Comparison of ENCODE assay signal across 8 mouse cellular contexts in the genomic region with DNA sequence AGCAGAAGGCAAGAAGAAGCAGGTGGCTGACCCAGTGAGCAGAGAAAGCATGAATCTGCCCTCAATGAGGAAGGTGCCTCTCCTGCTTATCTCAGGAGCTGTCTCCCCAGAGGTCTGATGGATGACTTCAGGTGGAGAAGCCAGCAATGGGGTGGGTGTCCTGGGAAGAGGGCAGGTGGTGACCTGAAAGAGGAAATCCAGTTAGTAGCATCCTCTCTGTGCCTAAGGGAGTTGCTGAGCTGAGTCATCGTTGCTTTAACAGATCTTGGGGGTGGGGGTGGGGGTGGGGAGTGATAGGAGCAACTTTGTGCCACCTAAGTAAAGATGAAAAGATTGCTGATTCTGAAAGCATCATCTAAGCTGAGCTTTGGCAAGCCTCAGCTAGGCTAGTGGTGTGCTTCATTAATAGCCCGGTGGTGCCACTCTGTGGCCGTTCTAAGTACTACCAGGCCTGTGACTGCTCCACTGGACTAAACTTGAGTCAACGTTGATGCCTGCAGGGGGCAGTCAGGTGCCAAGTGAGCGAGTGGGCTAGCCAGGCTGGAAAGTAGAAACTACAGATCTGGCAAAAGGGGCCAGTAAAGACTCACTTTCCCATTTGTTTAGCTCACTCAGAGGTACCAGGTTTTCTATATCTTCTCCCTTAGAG. TPM values are rescaled to one million over a fixed set of nuclear protein-coding genes. Genes with fewer than 3 reads are reported as not detected.
A peak's percentile ranks its signal among the peaks of the same experiment; 100 is the strongest.
DNase-seq lines count a peak whose midpoint lies in the region; ATAC-seq and TF ChIP-seq lines count a peak whose summit lies in the region.

No protein-coding gene starts in this region.

- H3K9me3 ChIP-seq in embryonic facial prominence, embryonic 15.5 days (replicated peaks): no peaks in the 10 kb centered on the region
- no peaks in the 10 kb centered on the region for H3K9me3 ChIP-seq in limb, embryonic 12.5 days
- no peaks in the 10 kb centered on the region for H3K9me3 ChIP-seq in midbrain, embryonic 16.5 days (replicated peaks; ENCODE audit: control insufficient read depth, low read length, poor library complexity, severe bottlenecking)

- H3K4me2 ChIP-seq in embryonic facial prominence, embryonic 15.5 days (replicated peaks): no peak overlapping the region
- H3K4me2 ChIP-seq in limb, embryonic 12.5 days: no peak overlapping the region
- H3K4me2 ChIP-seq in midbrain, embryonic 16.5 days (ENCODE audit: low read length): no peak overlapping the region

- TF ChIP-seq POLR2A in bone marrow, adult 2 months (IDR thresholded peaks at IDR 0.05; ENCODE audit: borderline replicate concordance, control insufficient read depth, low read depth, low read length): no peak

- H3K9ac ChIP-seq in embryonic facial prominence, embryonic 15.5 days: no peak overlapping the region
- no peak overlapping the region for H3K9ac ChIP-seq in limb, embryonic 12.5 days (replicated peaks)
- no peak overlapping the region for H3K9ac ChIP-seq in midbrain, embryonic 16.5 days (ENCODE audit: low read depth, low read length)

- 2% methylated on average over 5 of the region's 5 CpGs for WGBS in bone marrow, adult 2 months
- 4% methylated on average over 5 of the region's 5 CpGs for WGBS in embryonic facial prominence, embryonic 15.5 days
- 1% methylated on average over 5 of the region's 5 CpGs for WGBS in limb, embryonic 12.5 days
- WGBS in midbrain, embryonic 16.5 days: 1% methylated on average over 5 of the region's 5 CpGs

- no peaks in the 10 kb centered on the region for H3K27me3 ChIP-seq in embryonic facial prominence, embryonic 15.5 days
- H3K27me3 ChIP-seq in limb, embryonic 12.5 days: no peaks in the 10 kb centered on the region
- no peaks in the 10 kb centered on the region for H3K27me3 ChIP-seq in midbrain, embryonic 16.5 days (ENCODE audit: control insufficient read depth, insufficient read depth, low read depth, low read length)

- DNase-seq in A20 (ENCODE audit: low read depth, low spot score): peak; percentile 89
- DNase-seq in heart, adult 8-10 months (ENCODE audit: low spot score): peak; percentile 97
- DNase-seq in kidney, adult 8-10 months: peak; percentile 90 to 99
- DNase-seq in spleen, postnatal 10 days (ENCODE audit: low spot score in 2 of 2): peak; percentile 83 to 96

- peaks cover 23% of the 10 kb centered on the region for H3K36me3 ChIP-seq in embryonic facial prominence, embryonic 15.5 days
- H3K36me3 ChIP-seq in limb, embryonic 12.5 days: peaks cover 26% of the 10 kb centered on the region
- H3K36me3 ChIP-seq in midbrain, embryonic 16.5 days (ENCODE audit: control insufficient read depth, insufficient read depth, low read length): 0 out of 2 replicates have a peak, but pooled peaks cover 4% of the 10 kb centered on the region

- peak; percentile 90 for TF ChIP-seq CTCF in bone marrow, adult 2 months (IDR thresholded peaks at IDR 0.05; ENCODE audit: control insufficient read depth, insufficient read depth, low read length)

- peak; percentile 74 for ATAC-seq in embryonic facial prominence, embryonic 15.5 days (ENCODE audit: insufficient number of reproducible peaks, low FRiP score, low TSS enrichment, low read depth)
- peak; percentile 68; the same call in 1 of the 2 replicates for ATAC-seq in limb, embryonic 12.5 days (ENCODE audit: insufficient number of reproducible peaks, insufficient read depth, low FRiP score, low TSS enrichment, low read depth)
- peak; percentile 91 for ATAC-seq in midbrain, embryonic 16.5 days

- H3K4me1 ChIP-seq in bone marrow, adult 2 months (ENCODE audit: control insufficient read depth, insufficient read depth, low read length): no peaks in the 10 kb centered on the region
- H3K4me1 ChIP-seq in embryonic facial prominence, embryonic 15.5 days: peaks cover 15% of the 10 kb centered on the region
- H3K4me1 ChIP-seq in limb, embryonic 12.5 days (replicated peaks): peaks cover 2% of the 10 kb centered on the region
- peaks cover under 1% of the 10 kb centered on the region for H3K4me1 ChIP-seq in midbrain, embryonic 16.5 days (ENCODE audit: control insufficient read depth, insufficient read depth, low read length)

- no peak overlapping the region for H3K27ac ChIP-seq in bone marrow, adult 2 months (ENCODE audit: control insufficient read depth, insufficient read depth, low read depth, low read length, poor library complexity)
- no peak overlapping the region for H3K27ac ChIP-seq in embryonic facial prominence, embryonic 15.5 days (replicated peaks)
- no peak overlapping the region for H3K27ac ChIP-seq in limb, embryonic 12.5 days
- no peak overlapping the region for H3K27ac ChIP-seq in midbrain, embryonic 16.5 days (ENCODE audit: low read length)

- H3K4me3 ChIP-seq in bone marrow, adult 2 months (replicated peaks; ENCODE audit: control insufficient read depth, low read depth, low read length): no peak overlapping the region
- no peak overlapping the region for H3K4me3 ChIP-seq in embryonic facial prominence, embryonic 15.5 days (replicated peaks)
- no peak overlapping the region for H3K4me3 ChIP-seq in limb, embryonic 12.5 days (replicated peaks)
- no peak overlapping the region for H3K4me3 ChIP-seq in midbrain, embryonic 16.5 days (ENCODE audit: low read depth, low read length)

RNA-seq across cellular contexts. Expression of gene Smim12, which starts 6.2 kb away (rescaled TPM):
- polyA plus RNA-seq in bone marrow, adult 2 months (2011; ENCODE audit: insufficient read depth, insufficient read length, low replicate concordance, missing spikeins): 9.3 and 20.5 TPM in 2 replicates
- polyA plus RNA-seq in embryonic facial prominence, embryonic 15.5 days (2015; fragmentation: Nextera tagmentation; extraction: Ambion mirVana): 47.5 and 55.4 TPM in 2 replicates
- 10 to 100 TPM; 55.6 to 65.7 (median 60.7) TPM for total RNA-seq in heart, adult 8-10 months (2022)
- 49.0 and 52.5 TPM in 2 replicates for polyA plus RNA-seq in limb, embryonic 12.5 days (2016; fragmentation: Nextera tagmentation; extraction: Ambion mirVana)
- polyA plus RNA-seq in midbrain, embryonic 16.5 days (2015; fragmentation: Nextera tagmentation; extraction: Ambion mirVana): 42.0 and 44.8 TPM in 2 replicates
